Mouse (Mus musculus) small intestine, adult 2 months (tissue): Measurements from ENCODE around the gene Thrsp.

Source experiments
- CTCF ChIP-seq: fragments of 200-500 bp; IDR thresholded peaks from 2 replicates; pipeline ENCODE4 v1.5.1; 2012; ENCODE audit warnings: low read depth, mild to moderate bottlenecking, control low read depth, inconsistent platforms, low read length, moderate library complexity, mixed read lengths; ENCODE audit not compliant: insufficient replicate concordance, insufficient read length; ENCODE audit errors: extremely low read depth
- POLR2A ChIP-seq: fragments of 200-500 bp; IDR thresholded peaks from 2 replicates; pipeline ENCODE4 v1.6.1; 2012; ENCODE audit warnings: low read depth, mild to moderate bottlenecking, control low read depth, inconsistent platforms, low read length, moderate library complexity

- TF ChIP-seq CTCF: no peak
- no peak for TF ChIP-seq POLR2A
Observed at GRCm38 (mm10) chr7:97382661-97383060, 34.9 kb downstream of the Thrsp start.
